Mouse (Mus musculus) embryonic facial prominence, embryonic 14.5 days (tissue): Measurements from ENCODE around the gene Rab11a. TPM values are rescaled to one million over a fixed set of nuclear protein-coding genes. Genes with fewer than 3 reads are reported as not detected.
A peak's percentile ranks its signal among the peaks of the same experiment; 100 is the strongest.

Experiments
- ATAC-seq: fragments of 200-750 bp; cut with Nextera tagmentation; 2 replicates; pipeline ENCODE4 v1.8.0; 2017; ENCODE audit warnings: low read depth, moderate number of reproducible peaks, moderate TSS enrichment
- DNase-seq: peaks from one replicate; pipeline ENCODE4 v3.0.0-alpha.2; 2015; ENCODE audit warnings: low spot score
- H3K27ac ChIP-seq: fragments of 300-500 bp; sonication (generic); replicated peaks from 2 replicates; pipeline ENCODE4 v1.5.1; 2014; ENCODE audit warnings: low read depth, mild to moderate bottlenecking, low read length, moderate library complexity
- H3K27me3 ChIP-seq: fragments of 300-500 bp; sonication (generic); replicated peaks from 2 replicates; pipeline ENCODE4 v1.6.1; 2014; ENCODE audit warnings: low read length; ENCODE audit not compliant: control insufficient read depth, insufficient read depth
- H3K36me3 ChIP-seq: fragments of 300-500 bp; sonication (generic); 2 replicates; pipeline ENCODE4 v1.6.1; 2014; ENCODE audit warnings: low read length, mixed read lengths; ENCODE audit not compliant: control insufficient read depth, insufficient read depth
- H3K4me1 ChIP-seq: fragments of 300-500 bp; sonication (generic); 2 replicates; pipeline ENCODE4 v1.6.1; 2014; ENCODE audit warnings: antibody characterized with exemption, low read length; ENCODE audit not compliant: control insufficient read depth, insufficient read depth
- H3K4me2 ChIP-seq: fragments of 300-500 bp; sonication (generic); 2 replicates; pipeline ENCODE4 v1.6.1; 2014; ENCODE audit warnings: low read depth, mild to moderate bottlenecking, low read length, moderate library complexity, mixed read lengths
- H3K4me3 ChIP-seq: fragments of 300-500 bp; sonication (generic); 2 replicates; pipeline ENCODE4 v1.5.1; 2014; ENCODE audit warnings: low read depth, mild to moderate bottlenecking, low read length
- H3K9ac ChIP-seq: fragments of 300-500 bp; sonication (generic); 2 replicates; pipeline ENCODE4 v1.6.1; 2014; ENCODE audit warnings: low read depth, mild to moderate bottlenecking, low read length, moderate library complexity, mixed read lengths
- H3K9me3 ChIP-seq: fragments of 300-500 bp; sonication (generic); 2 replicates; pipeline ENCODE4 v1.6.1; 2016; ENCODE audit warnings: low read length; ENCODE audit not compliant: control insufficient read depth
- WGBS: fragments of 180-500 bp; shearing (Covaris S2); extraction: QIAGEN DNeasy Blood & Tissue Kit; methylation state at CpG from one replicate; pipeline ENCODE4 v1.1.7; 2014; 5-methylcytosine and 5-hydroxymethylcytosine counted together
- polyA plus RNA-seq: library from polyadenylated mRNA; unstranded; fragments of >200 nt; fragmentation: Nextera tagmentation; extraction: Ambion mirVana; gene quantifications from 2 replicates; pipeline ENCODE4 v1.2.1, GENCODE M21; 2014

The Rab11a gene
- 401 and 403 TPM in 2 replicates for polyA plus RNA-seq

GRCm38 (mm10) chr9:64737406-64738201, at the start of gene Rab11a:
Gene Rab11a, minus strand, starts transcription at chr9:64737758.
- H3K27me3 ChIP-seq = no peaks in the 10 kb centered on the region
- under 1% methylated on average over 34 of the region's 61 CpGs for WGBS
- peak within 1 kb of the TSS; percentile 94 for H3K9ac ChIP-seq
- H3K4me1 ChIP-seq = peaks cover 5% of the 10 kb centered on the region; the same call in 1 of the 2 replicates
- no peaks in the 10 kb centered on the region for H3K9me3 ChIP-seq
- peak; percentile 97 for ATAC-seq
- peak within 1 kb of the TSS; percentile 59 for H3K4me2 ChIP-seq
- peak; percentile 97 for DNase-seq
- H3K27ac ChIP-seq = peak within 1 kb of the TSS; percentile 94
- H3K4me3 ChIP-seq = peak within 1 kb of the TSS; percentile 95
- H3K36me3 ChIP-seq = no peaks in the 10 kb centered on the region

GRCm38 (mm10) chr9:64786216-64786905, 48.8 kb upstream of the Rab11a start:
- H3K9ac ChIP-seq = no peak overlapping the region
- no peak overlapping the region for H3K4me3 ChIP-seq
- no peaks in the 10 kb centered on the region for H3K9me3 ChIP-seq
- H3K4me2 ChIP-seq = no peak overlapping the region
- H3K27ac ChIP-seq = no peak overlapping the region
- H3K27me3 ChIP-seq = no peaks in the 10 kb centered on the region
- no peaks in the 10 kb centered on the region for H3K36me3 ChIP-seq
- DNase-seq = no peak
- WGBS = 82% methylated on average over 9 of the region's 9 CpGs
- ATAC-seq = no peak
- peaks cover 18% of the 10 kb centered on the region for H3K4me1 ChIP-seq

GRCm38 (mm10) chr9:64784841-64785240, 47.3 kb upstream of the Rab11a start:
- H3K4me3 ChIP-seq = no peak overlapping the region
- no peaks in the 10 kb centered on the region for H3K36me3 ChIP-seq
- no peaks in the 10 kb centered on the region for H3K27me3 ChIP-seq
- no peak overlapping the region for H3K9ac ChIP-seq
- ATAC-seq (no peak), DNase-seq (no peak)
- peaks cover 11% of the 10 kb centered on the region; the same call in 1 of the 2 replicates for H3K4me1 ChIP-seq
- no peaks in the 10 kb centered on the region for H3K9me3 ChIP-seq
- H3K27ac ChIP-seq = no peak overlapping the region
- no peak overlapping the region for H3K4me2 ChIP-seq
- WGBS = 26% methylated on average over 4 of the region's 4 CpGs

GRCm38 (mm10) chr9:64783511-64783910, 46.0 kb upstream of the Rab11a start:
- H3K4me3 ChIP-seq = no peak overlapping the region
- 75% methylated on average over 7 of the region's 7 CpGs for WGBS
- H3K9me3 ChIP-seq = no peaks in the 10 kb centered on the region
- ATAC-seq (no peak), DNase-seq (no peak)
- no peak overlapping the region for H3K9ac ChIP-seq
- H3K4me2 ChIP-seq = no peak overlapping the region
- H3K27ac ChIP-seq = no peak overlapping the region
- no peaks in the 10 kb centered on the region for H3K36me3 ChIP-seq
- no peaks in the 10 kb centered on the region for H3K27me3 ChIP-seq
- peaks cover 11% of the 10 kb centered on the region; the same call in 1 of the 2 replicates for H3K4me1 ChIP-seq

- H3K27ac ChIP-seq = no peak overlapping the region
- 39% methylated on average over 7 of the region's 7 CpGs for WGBS
- H3K4me2 ChIP-seq = no peak overlapping the region
- no peak overlapping the region for H3K9ac ChIP-seq
- H3K9me3 ChIP-seq = no peaks in the 10 kb centered on the region
- DNase-seq (peak; percentile 69), ATAC-seq (no peak)
- no peak overlapping the region for H3K4me3 ChIP-seq
- peaks cover under 1% of the 10 kb centered on the region; the same call in 1 of the 2 replicates for H3K4me1 ChIP-seq
- no peaks in the 10 kb centered on the region for H3K27me3 ChIP-seq
- no peaks in the 10 kb centered on the region for H3K36me3 ChIP-seq
These were observed 42.1 kb upstream of the Rab11a start for GRCm38 (mm10) chr9:64779628-64780027.

GRCm38 (mm10) chr9:64778151-64778550, 40.6 kb upstream of the Rab11a start:
- peaks cover 4% of the 10 kb centered on the region; the same call in 1 of the 2 replicates for H3K4me1 ChIP-seq
- no peaks in the 10 kb centered on the region for H3K36me3 ChIP-seq
- no peaks in the 10 kb centered on the region for H3K27me3 ChIP-seq
- no peak for ATAC-seq
- 74% methylated on average over 1 of the region's 1 CpGs for WGBS
- H3K4me2 ChIP-seq = no peak overlapping the region
- DNase-seq = no peak
- no peak overlapping the region for H3K4me3 ChIP-seq
- H3K27ac ChIP-seq = no peak overlapping the region
- no peak overlapping the region for H3K9ac ChIP-seq
- no peaks in the 10 kb centered on the region for H3K9me3 ChIP-seq

GRCm38 (mm10) chr9:64777441-64777987, 40.0 kb upstream of the Rab11a start:
- Histone ChIP-seq H3K4me2 (no peak overlapping the region), H3K36me3 (no peaks in the 10 kb centered on the region), H3K9me3 (no peaks in the 10 kb centered on the region), H3K4me1 (peaks cover 4% of the 10 kb centered on the region; the same call in 1 of the 2 replicates), H3K9ac (no peak overlapping the region), H3K4me3 (no peak overlapping the region), H3K27ac (no peak overlapping the region), H3K27me3 (no peaks in the 10 kb centered on the region)
- 82% methylated on average over 4 of the region's 4 CpGs for WGBS
- DNase-seq = no peak
- ATAC-seq = no peak

- no peak for ATAC-seq
- Histone ChIP-seq H3K4me2 (no peak overlapping the region), H3K9ac (no peak overlapping the region), H3K4me1 (peaks cover 4% of the 10 kb centered on the region; the same call in 1 of the 2 replicates), H3K27me3 (no peaks in the 10 kb centered on the region), H3K4me3 (no peak overlapping the region), H3K36me3 (no peaks in the 10 kb centered on the region), H3K27ac (no peak overlapping the region; the same call in 1 of the 2 replicates), H3K9me3 (no peaks in the 10 kb centered on the region)
- DNase-seq = no peak
- 75% methylated on average over 4 of the region's 4 CpGs for WGBS
These were observed 37.9 kb upstream of the Rab11a start for GRCm38 (mm10) chr9:64775491-64775890.
